Mouse (Mus musculus): ENCODE results near the gene Agfg1. TPM values are rescaled to one million over a fixed set of nuclear protein-coding genes. Genes with fewer than 3 reads are reported as not detected.

Agfg1 gene
- polyA plus RNA-seq (2017; shearing (Covaris generic)): 26.3 TPM

GRCm38 (mm10) chr1:82839296-82839613 lies at the start of gene Agfg1:
Agfg1 (plus strand) TSS chr1:82839483.

GRCm38 (mm10) chr1:82913025-82913424 lies 73.7 kb downstream of the Agfg1 start, which contains the start of gene A030005L19Rik:
A030005L19Rik (plus strand) TSS chr1:82913325.

GRCm38 (mm10) chr1:82924650-82925049 lies 85.4 kb downstream of the Agfg1 start, which contains the start of gene A030014E15Rik:
A030014E15Rik (plus strand) TSS chr1:82924917.

GRCm38 (mm10) chr1:82931326-82931725 lies 92.0 kb downstream of the Agfg1 start, which contains the start of gene Gm6217:
Gm6217 (minus strand) TSS chr1:82931399.

GRCm38 (mm10) chr1:82943295-82943694 lies 104.0 kb downstream of the Agfg1 start, which contains the start of gene A030003K21Rik:
A030003K21Rik (minus strand) TSS chr1:82943388.

Other genes starting within 250 kb of the Agfg1 start
- 120 TPM for gene Mff, start 114.6 kb upstream of the Agfg1 start, polyA plus RNA-seq (2017; shearing (Covaris generic))
- 0.32 TPM for gene Tm4sf20, start 71.0 kb upstream of the Agfg1 start, polyA plus RNA-seq (2017; shearing (Covaris generic))
- gene Gm47791, start 68.2 kb upstream of the Agfg1 start, polyA plus RNA-seq (2017; shearing (Covaris generic)): not detected
- gene A030005L19Rik, start 73.8 kb downstream of the Agfg1 start, polyA plus RNA-seq (2017; shearing (Covaris generic)): 0.37 TPM
- gene A030014E15Rik, start 85.4 kb downstream of the Agfg1 start, polyA plus RNA-seq (2017; shearing (Covaris generic)): not detected
- not detected for gene Gm6217, start 91.9 kb downstream of the Agfg1 start, polyA plus RNA-seq (2017; shearing (Covaris generic))
- not detected for gene A030003K21Rik, start 103.9 kb downstream of the Agfg1 start, polyA plus RNA-seq (2017; shearing (Covaris generic))
- gene Gm7544, start 116.5 kb downstream of the Agfg1 start, polyA plus RNA-seq (2017; shearing (Covaris generic)): not detected
- gene Gm47955, start 120.8 kb downstream of the Agfg1 start, polyA plus RNA-seq (2017; shearing (Covaris generic)): not detected
- not detected for gene Gm47959, start 161.1 kb downstream of the Agfg1 start, polyA plus RNA-seq (2017; shearing (Covaris generic))
- not detected for gene Slc19a3, start 199.0 kb downstream of the Agfg1 start, polyA plus RNA-seq (2017; shearing (Covaris generic))
- gene Krtap28-10, start 203.0 kb downstream of the Agfg1 start, polyA plus RNA-seq (2017; shearing (Covaris generic)): not detected
- not detected for gene Gm47969, start 205.4 kb downstream of the Agfg1 start, polyA plus RNA-seq (2017; shearing (Covaris generic))
- gene A030005K14Rik, start 219.9 kb downstream of the Agfg1 start, polyA plus RNA-seq (2017; shearing (Covaris generic)): not detected
- not detected for gene Krtap28-13, start 221.4 kb downstream of the Agfg1 start, polyA plus RNA-seq (2017; shearing (Covaris generic))

All from inflammation-experienced regulatory T-cells, adult 16 weeks (primary cell).